Mouse (Mus musculus) liver, adult 2 months (tissue): ENCODE data around the gene Ldlrad3.

ENCODE experiments used
- CTCF ChIP-seq: fragments of 200-500 bp; IDR thresholded peaks from 2 replicates; pipeline ENCODE4 v1.5.1; 2011; ENCODE audit warnings: low read depth, low read length, control low read depth
- POLR2A ChIP-seq: fragments of 200-500 bp; IDR thresholded peaks from 2 replicates; pipeline ENCODE4 v1.6.1; 2011; ENCODE audit warnings: low read length, control low read depth; ENCODE audit not compliant: insufficient read depth; ENCODE audit errors: extremely low read depth

- TF ChIP-seq POLR2A, result no peak
- no peak for TF ChIP-seq CTCF
Observed at GRCm38 (mm10) chr2:102194247-102194646, 8.1 kb upstream of the Ldlrad3 start.
